Mouse (Mus musculus) liver, adult 2 months (tissue): ENCODE results near the gene Rdh7.

Experiments
- CTCF ChIP-seq: fragments of 200-500 bp; IDR thresholded peaks from 2 replicates; pipeline ENCODE4 v1.5.1; 2011; ENCODE audit warnings: low read depth, low read length, control low read depth
- POLR2A ChIP-seq: fragments of 200-500 bp; IDR thresholded peaks from 2 replicates; pipeline ENCODE4 v1.6.1; 2011; ENCODE audit warnings: low read length, control low read depth; ENCODE audit not compliant: insufficient read depth; ENCODE audit errors: extremely low read depth

DNA sequence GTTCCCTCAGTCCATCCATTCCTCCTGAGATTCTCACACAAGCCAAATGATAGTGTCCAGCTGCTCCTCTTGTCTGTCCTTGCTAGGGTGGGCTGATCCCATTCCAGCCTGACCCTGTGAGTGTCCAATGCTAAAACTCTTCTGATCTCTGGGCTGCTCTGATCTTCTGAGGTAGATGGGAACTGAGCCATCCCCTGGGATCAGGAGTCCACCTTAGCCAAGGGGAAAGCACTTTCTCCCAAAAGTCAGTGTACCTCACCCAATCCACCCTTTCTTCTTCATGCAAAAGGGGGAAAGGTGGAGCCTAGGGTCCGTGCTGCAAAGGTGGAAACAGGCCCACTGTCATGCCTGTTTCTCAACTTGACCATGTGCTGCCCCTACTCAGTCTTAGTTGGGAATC, 2.9 kb upstream of the Rdh7 start:
- TF ChIP-seq CTCF, result no peak
- no peak for TF ChIP-seq POLR2A
